Mouse (Mus musculus) fibroblast of lung, adult 2 months (primary cell): ENCODE measurements around the gene Ahnak.

Source experiments
- DNase-seq: peaks from one replicate; pipeline ENCODE4 v3.0.0-alpha.2; 2011; ENCODE audit warnings: low read depth

Ahnak gene

GRCm38 (mm10) chr19:8989066-8989566 is at the start of gene Ahnak:
TSS of gene Ahnak (plus strand) at chr19:8989284.
- DNase-seq = no peak

- DNase-seq = no peak
Observed at GRCm38 (mm10) chr19:8940526-8941133, 48.5 kb upstream of the Ahnak start.

DNA sequence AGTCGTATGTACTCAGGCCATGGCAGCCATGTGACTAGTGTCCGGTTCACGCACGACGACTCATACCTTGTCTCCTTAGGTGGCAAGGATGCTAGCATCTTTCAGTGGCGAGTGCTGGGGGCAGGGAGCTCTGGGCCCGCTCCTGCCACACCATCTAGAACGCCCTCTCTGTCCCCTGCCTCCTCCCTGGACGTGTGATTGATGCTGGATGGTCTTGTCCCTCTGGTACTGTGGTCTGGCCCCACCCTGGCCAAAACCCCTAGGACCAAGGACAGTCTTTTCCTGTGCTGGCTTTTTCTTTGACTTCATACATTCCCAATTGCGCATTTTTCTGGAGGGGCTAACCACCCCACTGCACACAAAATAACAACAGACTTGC is 48.0 kb upstream of the Ahnak start:
- no peak for DNase-seq

GRCm38 (mm10) chr19:8941515-8942217 is 47.4 kb upstream of the Ahnak start, which contains the start of gene Mta2:
TSS of gene Mta2 (plus strand) at chr19:8941875.
- DNase-seq = peak; percentile 91

GRCm38 (mm10) chr19:8942276-8942964 is 46.7 kb upstream of the Ahnak start:
- DNase-seq = no peak

DNA sequence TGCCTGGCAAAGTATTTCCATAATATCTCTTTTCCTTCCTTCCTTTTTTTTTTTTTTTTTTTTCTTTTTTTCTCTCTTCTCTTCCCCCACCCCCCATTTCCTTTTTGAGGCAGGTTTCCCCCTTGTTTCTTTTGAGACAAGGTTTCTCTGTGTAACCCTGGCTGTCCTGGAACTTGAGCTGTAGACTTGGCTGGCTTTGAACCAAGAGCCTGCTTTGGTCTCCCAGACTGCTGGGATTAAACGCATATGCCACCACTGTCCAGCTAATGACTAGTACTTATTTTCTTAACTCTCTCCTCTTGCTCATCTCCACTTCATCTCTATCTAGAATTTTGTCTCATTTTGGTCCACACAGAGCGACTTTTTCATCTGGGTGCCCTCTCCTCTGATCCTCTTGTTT is 46.0 kb upstream of the Ahnak start:
- no peak for DNase-seq

GRCm38 (mm10) chr19:8944062-8944461 is 45.0 kb upstream of the Ahnak start:
- no peak for DNase-seq

GRCm38 (mm10) chr19:8944750-8945149 is 44.3 kb upstream of the Ahnak start:
- peak; percentile 57 for DNase-seq

- DNase-seq = no peak
Observed at GRCm38 (mm10) chr19:8945251-8945650, 43.8 kb upstream of the Ahnak start.

- no peak for DNase-seq
Observed at GRCm38 (mm10) chr19:8946929-8947328, 42.2 kb upstream of the Ahnak start.

- no peak for DNase-seq
Observed at GRCm38 (mm10) chr19:8950190-8950589, 38.9 kb upstream of the Ahnak start.

- no peak for DNase-seq
Observed at GRCm38 (mm10) chr19:8952241-8952640, 36.8 kb upstream of the Ahnak start.

- DNase-seq = peak; percentile 99
Observed at GRCm38 (mm10) chr19:8953135-8954039, 35.7 kb upstream of the Ahnak start, which contains the start of gene Tut1. TSS of gene Tut1 (plus strand) at chr19:8953847.

- no peak for DNase-seq
Observed at GRCm38 (mm10) chr19:8954171-8954570, 34.9 kb upstream of the Ahnak start.

GRCm38 (mm10) chr19:8962256-8962655 is 26.8 kb upstream of the Ahnak start:
- no peak for DNase-seq

DNA sequence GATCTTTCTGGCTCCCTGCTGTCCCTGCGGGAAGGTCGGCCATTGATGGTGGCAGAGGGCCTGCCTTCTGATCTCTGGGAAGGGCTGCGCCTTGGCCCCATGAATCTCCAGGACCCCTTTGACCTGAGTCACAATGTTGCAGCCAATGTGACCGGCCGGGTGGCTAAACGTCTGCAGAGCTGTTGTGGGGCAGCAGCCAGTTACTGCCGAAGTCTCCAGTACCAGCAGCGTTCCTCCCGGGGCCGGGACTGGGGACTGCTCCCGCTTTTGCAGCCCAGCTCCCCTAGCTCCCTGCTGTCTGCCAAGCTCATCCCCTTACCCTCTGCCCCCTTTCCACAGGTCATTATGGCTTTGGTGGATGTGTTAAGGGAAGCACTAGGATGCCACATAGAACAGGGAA is 24.0 kb upstream of the Ahnak start:
- no peak for DNase-seq

- no peak for DNase-seq
Observed at GRCm38 (mm10) chr19:8965771-8966170, 23.3 kb upstream of the Ahnak start.

- no peak for DNase-seq
Observed at GRCm38 (mm10) chr19:8966198-8966589, 22.9 kb upstream of the Ahnak start.

DNA sequence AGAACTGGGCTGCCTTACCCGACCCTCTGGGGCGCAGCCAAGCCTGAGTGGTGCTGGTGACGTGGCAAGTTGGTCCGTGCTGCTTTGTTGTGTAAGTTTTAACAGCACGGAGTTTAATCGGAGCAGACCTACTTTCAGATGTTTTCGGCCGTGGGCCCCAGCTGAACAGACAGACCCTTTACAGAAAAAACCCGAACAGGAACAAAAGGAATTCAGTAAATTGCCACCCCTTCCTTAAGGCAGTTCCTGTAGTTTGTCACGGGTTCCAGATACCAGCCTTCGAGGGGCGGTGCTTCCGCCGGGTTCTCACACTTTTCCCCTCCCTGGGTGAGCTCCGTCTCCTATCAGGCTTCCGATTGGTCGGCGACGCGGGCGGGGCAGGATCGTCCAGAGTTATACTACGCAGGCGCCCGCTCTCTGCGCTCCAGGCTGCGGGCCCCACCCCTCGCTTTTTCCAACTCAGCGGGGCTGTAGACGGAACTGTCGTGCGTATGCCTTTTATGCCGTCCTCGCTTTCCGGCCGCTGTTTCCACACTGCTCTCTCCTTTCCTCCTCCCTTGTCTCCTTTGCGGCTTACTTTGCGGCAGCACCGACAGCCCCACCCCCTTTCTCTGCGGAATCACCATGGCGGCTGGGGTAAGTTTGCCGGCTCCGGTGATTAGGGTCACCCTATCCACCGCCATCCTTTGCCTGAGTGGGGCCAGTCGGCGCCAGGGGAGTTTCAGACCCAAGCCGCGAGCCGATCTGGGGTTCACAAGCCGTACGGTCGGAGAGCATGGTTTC is 22.3 kb upstream of the Ahnak start, which contains the start of gene Eef1g:
Gene Eef1g, plus strand, starts transcription at position 452 of the 783 bp plus-strand sequence.
- DNase-seq = peak; percentile 99

- DNase-seq = no peak
Observed at GRCm38 (mm10) chr19:8967373-8967743, 21.7 kb upstream of the Ahnak start.

- DNase-seq = no peak
Observed at GRCm38 (mm10) chr19:8967893-8968292, 21.2 kb upstream of the Ahnak start.
